Mouse (Mus musculus) frontal cortex, adult (tissue): ENCODE measurements at regions not wholly inside any gene's neighbourhood (a gene's known extent, or its start where the extent isn't known, plus 50 kb on each side); places are given as distances from the start of the nearest gene placed in this dataset.
"Not testable (repeated sequence)": the region's sequence is repeated elsewhere in the genome, so short reads cannot be mapped to it uniquely, and the experiment has no call there.

Experiments used
- ATAC-seq: cut with Nextera tagmentation; 2 replicates; pipeline ENCODE4 v1.9.2; 2017; ENCODE audit warnings: mild to moderate bottlenecking, moderate library complexity, mixed read lengths; ENCODE audit not compliant: low TSS enrichment

DNA sequence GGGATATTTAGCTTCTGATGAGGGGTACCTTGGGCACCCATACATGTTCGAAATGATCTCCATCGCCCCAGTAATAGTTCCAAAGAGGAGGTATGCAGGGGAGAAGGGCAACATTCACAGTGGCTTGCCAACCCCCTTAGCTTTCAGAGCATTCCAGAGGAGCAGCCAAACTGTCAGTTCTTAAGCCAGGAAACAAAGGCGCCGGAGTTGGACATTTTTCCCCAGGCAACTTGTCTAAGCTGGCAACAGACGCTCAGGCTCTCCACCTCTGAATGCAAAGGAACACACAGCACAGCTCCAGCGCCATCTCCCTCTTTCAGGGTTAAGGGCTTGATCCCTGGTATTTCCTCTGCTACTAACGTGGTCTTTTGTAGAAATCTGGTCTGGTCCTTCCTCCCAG lies 169.2 kb upstream of the Kit start:
- no peak for ATAC-seq

DNA sequence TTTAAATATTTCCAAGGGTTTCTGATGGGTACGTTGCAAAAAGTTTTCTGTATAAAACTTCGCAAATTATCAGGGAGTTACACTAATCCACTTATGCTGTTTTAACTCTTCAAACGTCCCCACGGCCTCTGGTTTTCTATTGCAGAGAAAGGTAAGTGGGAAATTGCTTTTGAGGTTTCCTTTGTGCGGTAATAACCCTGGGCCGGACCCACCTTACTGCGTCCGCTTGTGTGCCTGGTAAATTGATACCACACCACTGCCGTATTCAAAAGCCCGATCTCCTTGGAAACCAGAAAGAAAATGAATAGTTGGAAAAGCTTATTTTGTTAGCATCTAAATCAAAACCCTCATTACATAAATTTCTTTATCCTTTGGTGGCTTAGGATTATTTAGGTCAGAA lies 167.0 kb upstream of the Kit start:
- ATAC-seq: no peak

DNA sequence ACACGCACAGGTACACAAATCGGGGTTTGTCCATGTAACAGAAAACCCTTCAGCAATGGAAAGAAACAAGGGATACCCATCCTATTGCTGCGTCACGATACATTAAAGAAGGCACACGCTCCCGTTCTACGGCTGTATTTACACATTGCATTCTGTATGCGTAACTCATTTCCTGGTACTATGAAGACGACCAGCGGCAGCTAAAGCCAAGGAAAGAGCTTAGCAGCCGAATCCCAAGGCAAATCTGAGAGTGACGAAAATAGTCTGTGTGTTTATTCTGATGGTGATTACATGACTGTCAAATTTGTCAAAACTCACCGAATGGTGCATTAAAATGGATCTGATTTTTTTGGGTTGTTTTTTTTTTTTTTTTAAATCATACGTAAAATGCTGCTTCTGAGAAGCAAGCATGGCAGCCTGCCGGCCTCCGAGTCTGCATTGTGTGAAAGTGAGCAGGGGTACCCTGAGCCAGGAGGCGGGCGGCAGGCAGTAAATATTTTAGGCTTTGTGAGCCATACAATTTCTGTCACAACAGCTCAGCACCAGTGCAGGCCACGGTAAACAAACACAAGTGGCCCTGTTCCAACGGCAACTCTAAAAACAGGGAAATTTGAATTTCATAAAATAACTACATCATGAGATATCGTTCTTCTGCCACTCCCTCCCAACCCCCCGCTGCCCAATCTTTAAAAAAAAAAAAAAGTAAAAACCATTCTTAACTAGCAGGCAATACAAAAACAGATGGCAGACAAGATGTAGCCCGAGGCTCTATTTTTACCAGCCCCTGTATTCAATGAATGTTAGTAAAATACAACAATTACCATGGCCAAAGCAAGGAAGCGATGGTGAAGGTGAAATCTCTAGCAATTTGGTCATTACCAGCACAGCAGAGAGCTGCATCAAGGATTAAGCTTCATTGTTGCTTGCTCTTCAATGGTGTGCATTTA lies 164.2 kb upstream of the Kit start:
- peak; percentile 50; the same call in 1 of the 2 replicates for ATAC-seq

DNA sequence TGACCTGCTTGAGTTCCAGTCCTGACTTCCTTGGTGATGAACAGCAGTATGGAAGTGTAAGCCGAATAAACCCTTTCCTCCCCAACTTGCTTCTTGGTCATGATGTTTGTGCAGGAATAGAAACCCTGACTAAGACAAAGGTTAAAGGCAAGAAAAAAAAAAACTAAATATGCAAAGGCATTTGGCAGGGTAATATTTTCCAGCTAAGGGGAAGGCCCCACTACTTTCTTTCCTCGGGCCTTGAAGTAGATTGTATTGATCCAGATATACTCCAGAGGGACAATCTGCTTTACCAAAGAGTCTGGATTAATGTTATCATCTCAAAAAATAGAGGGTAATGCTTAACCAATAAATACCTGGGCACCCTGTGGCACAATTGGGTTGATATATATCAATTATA lies 155.4 kb upstream of the Kit start:
- not testable (repeated sequence) for ATAC-seq

DNA sequence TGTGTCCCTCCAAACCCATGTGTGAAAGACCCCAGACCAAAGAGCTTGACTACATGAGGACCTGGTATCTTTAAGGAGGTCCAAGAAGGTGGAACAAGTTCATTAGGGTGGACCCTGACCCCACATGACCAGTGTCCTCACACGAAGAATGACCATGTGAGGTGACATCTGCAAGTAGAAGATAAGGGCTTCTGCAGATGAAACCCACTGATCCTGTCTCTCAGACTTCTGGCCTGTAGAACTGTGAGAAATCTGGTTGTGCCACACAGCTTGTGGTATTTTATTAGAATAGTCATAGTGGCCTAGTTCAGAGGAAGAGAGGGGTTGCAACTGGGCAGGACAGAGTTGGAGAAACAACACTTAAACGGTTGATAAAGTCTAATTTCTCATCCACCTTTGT lies 141.8 kb upstream of the Kit start:
- ATAC-seq: no peak

DNA sequence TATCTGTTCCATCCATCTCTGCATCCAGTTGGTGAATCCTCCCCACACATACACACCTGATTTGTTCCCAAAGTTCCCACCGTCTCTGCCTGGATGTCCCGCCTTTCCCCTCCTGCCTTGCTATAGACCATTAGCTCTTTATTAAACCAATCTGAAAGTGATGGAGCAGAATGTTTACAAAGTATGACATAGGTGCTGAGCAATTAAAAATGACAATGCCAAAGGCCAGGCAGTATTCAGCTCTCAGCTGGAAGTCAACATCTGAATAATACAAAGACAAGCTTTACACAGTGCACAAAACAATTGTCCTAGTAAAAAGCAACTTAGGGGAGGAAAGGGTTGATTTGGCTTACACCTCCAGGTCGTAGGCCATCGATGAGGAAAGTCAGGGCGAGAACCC lies 136.8 kb upstream of the Kit start:
- ATAC-seq: no peak

DNA sequence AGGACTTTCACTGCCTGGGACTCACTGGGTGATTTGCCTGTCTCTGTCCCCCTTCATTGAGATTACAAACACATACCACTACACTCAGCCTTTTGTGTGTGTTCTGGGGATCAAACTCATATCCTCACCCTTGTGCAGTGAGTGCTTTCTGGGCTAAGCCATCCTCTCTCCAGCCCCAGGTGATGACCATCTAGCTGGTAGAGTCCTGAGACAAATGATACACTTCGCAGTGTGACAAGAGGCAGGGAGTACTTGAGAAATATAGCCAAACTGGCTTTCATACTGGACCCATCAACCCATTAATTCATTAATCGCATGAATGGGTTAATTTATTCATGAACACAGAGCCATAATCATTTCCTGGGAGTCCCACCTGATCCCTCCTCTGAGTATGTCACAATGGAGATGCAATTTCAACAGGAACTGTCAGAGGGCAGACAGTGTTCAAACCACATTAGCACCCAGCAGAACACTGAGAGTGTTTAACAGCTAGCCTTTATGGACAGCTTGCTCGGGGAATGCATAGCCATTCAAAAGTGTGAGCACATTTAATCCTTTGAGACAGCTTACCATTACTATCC lies 130.6 kb upstream of the Kit start:
- ATAC-seq: no peak

DNA sequence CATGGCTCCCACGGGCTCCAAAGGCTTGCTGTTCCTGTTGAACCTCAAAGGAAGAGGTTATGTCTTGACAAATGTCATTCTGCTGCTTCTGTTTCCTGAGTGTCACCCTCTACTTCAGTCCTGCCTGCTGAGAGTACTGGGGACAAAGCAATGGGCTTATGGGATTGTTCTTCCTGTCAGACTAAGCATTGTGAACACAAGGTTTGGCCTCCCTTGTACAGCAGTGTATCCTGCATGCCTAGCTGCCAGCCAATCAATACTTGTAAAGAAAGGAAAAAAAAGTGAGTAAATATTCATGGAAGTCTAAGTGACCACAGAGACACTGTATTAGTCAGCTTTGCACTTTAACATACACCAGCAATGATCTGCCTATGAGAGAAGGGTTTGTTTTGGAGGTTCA lies 128.3 kb upstream of the Kit start:
- ATAC-seq: no peak

DNA sequence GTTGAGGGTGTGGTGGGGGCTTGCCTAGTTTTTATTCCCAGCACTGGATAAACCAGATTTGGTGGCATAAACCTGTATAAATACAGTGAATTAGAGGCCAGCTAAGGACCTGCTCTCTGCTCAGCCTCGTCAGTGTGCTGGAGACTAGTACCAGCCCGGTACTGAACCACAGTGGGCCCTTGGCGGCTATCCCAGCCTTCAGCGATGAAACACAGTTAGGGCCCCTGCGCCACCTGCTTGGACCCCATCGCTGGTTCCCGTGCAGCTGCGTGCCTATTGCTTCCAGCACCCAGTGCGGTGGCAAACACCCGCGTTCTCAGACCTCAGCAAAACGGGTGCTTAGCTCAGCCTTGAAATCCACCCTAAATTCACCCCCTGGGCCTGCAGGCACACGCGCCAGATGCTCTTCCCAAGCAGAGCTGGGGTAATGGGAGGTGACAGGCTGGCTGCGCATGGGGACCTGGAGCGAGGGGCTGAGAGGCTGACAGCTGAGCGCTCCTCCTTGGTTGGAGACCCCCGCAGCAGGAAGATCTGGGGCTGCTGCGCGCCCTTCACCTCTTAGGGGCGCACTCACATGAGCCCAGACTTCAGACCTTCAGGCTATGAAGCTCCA lies 124.7 kb upstream of the Kit start:
- ATAC-seq: no peak

DNA sequence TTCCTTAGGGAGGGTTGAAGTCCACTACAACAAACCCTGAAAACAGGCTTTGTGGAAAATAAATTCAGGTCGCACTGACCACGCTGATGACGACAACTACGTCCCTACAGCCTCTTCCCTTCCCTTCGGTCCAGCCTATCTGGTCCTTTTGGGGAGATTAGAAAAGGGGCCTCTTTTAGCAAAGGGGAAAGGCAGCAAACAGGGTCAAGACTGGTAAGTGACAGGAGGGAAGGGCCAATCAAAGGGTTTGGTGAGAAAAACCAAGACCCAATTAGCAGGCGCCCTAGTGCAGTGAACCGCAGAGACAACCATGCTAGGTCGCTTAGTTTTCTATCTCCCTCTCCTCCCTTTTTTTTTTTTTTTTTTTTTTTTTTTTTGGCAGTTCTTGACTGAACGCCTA lies 124.2 kb upstream of the Kit start:
- ATAC-seq: no peak

DNA sequence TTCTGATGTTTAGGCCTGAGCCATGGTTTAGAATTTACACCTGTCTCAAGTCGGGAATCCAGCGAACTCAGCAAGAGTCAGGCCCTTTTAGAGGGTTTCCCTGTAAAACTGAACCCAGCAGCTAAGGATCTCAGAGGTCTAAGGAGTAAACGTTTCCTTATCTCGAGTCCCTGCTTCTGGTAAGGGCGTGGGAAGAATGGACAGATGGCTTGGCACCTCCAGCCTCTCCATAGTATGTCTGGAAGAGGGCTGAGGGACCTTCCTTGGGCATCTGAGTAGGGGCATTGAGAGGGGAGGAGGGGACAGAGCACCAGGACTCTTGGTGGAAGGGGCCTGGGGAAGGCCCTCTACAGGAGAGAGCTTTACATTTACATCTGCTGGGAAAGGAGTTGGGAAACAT lies 123.6 kb upstream of the Kit start:
- ATAC-seq: peak; percentile 15; the same call in 1 of the 2 replicates

DNA sequence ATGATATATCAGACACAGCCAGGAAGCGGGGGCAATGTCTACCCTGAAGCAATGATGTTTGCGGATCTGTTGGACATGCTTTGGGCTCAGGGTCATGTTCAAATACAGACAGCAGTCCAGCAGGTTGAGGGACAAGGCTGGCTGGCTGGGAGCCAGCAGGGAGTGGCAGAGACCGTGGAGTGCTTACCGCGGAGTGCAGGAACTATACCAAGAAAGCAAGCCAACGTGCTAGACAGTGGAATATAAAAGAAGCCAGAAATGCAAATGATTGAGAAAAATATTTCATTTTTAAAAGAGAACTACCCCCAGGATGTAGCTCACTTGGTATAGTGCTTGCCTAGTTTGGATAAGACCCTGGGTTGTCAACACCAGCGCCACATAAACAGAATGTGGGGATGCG lies 123.0 kb upstream of the Kit start:
- no peak for ATAC-seq

DNA sequence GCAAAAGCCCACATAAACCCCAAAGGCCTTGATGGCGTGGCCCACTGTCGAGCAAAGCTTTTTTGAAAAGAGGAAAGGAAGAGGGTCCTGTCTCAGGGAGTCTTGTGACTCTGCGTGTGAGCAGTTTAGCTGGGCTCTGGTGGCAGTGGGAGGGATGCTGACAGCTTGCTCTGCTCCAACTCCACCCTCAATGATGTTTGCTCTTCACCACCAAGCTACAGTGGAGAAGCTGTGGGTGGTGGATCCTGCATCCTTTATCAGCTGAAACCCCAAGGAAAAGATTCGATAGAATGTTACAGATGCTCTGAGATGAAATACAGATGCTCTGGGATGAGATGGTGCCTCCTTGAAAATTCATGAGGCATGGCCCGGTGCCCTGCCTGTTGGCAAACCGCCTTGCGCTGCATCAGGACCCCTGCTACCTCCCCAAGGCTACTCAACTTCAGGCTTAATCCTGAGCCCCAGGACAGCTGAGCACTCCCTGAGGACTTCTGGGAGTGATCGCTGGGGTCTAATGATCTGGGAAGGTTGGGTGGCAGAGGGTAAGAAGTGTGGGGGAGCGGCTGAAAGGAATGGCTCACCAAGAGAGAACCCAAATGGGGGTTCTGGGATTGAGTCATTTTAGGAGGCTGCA lies 120.8 kb upstream of the Kit start:
- peak; percentile 90 for ATAC-seq

DNA sequence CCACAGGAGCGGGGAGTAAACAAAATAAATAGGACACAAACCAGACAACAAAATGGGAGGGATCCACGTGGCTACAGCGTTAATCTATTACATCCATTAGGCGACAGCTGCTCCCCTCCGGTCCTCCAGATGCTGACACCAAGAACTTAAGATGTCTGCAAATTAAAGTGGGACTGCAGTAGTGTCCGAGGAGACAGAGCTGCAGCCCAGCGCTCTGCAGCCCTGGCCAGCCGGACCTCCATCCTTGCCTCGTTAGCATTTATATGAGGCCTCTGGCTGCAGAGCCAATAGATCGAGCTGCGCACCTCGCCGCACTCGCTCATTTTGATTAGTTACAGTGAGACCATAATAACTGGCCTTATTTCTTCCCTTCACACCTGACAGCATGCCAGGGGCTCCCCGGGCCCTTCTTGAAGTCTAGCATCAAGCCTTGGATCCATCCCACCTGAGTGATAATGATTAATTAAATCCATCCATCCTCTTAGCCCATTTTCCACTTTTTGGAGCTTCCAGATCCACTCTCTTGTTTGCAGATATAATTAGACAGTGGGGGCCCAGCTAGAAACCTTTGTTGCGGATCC lies 119.7 kb upstream of the Kit start:
- ATAC-seq: no peak

DNA sequence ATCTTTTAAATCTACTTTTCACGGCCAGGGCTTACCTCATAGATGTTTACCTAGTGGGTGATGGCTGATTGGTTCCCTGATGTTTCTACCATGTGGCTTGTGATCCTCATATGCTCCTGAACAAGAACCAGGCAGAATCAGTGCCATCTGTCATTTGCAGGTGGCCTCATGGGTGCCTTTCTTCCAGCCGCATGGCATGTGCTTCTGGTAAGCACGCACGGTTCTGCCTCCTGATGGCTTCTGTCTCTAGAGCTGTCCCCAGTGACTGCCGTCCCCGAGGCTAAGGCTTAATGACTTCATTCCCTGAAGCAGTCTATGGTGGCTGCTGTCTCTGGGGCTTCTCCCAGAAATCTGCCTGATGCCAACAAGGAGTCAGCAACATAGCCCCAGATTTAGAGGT lies 117.3 kb upstream of the Kit start:
- ATAC-seq: no peak

DNA sequence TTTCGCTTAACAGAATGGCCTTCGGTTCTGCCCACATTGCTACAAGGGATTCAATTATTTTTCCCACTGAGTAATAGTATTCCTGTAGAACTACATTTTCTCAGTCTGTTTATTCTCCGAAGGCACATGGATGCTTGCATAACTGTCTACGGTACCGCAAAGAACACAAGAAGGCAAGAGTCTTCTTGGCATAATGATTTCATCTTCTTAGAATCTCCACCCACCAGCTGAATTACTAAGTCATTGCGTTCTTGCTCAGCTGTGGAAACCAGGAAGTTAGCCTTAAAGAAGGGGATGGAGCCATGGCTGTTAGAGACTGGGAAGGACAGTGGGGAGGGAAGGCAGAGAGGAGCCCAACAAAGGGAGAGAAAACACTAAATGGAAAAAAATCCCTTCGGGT lies 116.4 kb upstream of the Kit start:
- ATAC-seq: peak; percentile 68

DNA sequence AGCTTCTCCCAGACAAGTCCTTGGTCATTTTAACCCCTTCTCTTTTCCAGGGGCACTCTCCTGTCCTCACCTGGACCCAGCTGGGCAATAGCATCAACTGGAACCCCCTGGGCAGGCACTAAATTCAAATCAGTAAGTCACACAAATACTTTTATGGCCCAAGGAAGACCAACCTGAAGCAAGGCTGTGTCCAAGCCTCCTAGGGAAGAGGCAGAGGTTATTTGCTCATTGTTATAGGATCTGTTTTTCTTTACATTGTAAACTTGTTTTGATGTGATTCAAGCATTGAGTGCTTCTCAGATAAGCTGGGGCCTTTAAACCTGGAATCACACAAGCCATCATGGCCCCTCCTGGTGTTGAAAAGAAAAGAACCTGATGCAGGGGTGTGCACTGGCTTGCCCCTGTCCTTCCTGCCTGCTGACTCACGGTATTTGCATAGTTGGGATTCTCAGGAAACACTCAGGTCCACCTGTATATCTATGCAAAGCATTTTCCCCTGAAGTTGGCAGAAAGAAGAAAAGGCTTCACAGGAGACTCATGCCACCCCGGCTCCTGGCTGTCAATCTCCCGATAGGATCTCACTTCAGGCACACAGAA lies 114.9 kb upstream of the Kit start:
- no peak for ATAC-seq

DNA sequence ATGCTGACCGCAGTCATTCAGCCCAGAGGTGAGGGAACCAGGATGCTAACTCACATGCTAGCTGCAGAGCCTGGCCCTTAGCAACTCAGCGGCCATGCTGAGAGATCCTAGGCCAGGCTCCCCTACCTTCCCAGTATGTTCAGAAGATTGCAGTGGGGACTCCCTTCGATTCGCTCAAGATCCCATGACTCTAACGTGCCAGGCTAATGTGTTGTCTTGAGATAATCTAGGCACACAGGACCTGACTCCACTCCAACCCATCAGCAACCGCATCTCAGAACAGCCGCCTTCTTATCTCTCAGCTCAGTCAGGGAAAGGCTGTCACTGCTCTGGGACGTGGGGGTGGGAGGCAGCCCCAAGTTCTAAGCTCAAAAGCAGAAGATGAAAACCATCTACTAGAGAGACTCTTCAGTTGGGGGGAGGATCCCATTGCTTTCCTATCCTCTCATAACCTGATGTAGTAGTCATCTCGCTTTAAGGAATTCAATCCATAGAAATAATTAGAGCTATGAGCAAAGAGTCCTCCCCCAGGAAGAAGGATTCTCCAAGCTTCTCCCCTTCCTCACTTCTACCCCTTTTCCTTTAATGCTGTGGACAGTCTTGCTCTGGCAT lies 114.2 kb upstream of the Kit start:
- no peak for ATAC-seq

DNA sequence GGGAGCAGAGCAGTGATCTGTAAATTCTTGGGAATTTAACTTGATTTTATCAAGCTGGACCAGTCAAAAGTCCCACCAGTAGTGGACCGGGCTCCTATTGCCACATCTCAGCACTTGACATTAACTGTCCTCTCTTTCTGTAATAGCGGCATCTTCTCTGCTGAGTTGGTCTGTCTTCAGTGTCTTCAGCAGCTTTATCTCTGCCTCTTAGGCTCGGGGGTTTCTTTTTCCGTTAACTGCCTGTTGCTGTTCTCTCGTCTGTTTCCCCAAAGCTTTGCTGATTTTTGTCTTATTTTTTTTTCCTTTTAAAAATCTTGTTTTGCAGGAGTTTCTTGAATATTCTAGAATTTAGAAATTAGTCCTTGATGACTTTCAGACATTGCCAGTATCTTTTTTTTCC lies 113.3 kb upstream of the Kit start:
- no peak for ATAC-seq

DNA sequence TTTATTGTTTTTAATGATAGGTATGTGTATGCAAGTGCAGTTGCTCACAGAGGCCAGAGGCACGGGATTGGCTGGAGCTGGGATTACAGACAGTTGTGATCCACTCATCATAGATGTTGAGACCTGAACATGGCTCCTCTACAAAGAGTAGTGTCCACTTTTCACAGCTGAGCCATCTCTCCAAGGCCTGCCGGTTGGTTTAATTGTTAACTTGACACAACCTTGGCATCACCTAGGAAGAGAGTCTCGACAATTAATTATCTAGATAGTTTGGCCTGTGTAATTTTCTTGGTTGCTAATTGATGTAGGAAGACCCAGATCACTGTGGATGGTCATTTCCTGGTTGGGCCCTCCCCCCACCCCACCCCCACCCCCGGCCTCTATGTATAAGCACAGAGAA lies 111.1 kb upstream of the Kit start:
- no peak for ATAC-seq

DNA sequence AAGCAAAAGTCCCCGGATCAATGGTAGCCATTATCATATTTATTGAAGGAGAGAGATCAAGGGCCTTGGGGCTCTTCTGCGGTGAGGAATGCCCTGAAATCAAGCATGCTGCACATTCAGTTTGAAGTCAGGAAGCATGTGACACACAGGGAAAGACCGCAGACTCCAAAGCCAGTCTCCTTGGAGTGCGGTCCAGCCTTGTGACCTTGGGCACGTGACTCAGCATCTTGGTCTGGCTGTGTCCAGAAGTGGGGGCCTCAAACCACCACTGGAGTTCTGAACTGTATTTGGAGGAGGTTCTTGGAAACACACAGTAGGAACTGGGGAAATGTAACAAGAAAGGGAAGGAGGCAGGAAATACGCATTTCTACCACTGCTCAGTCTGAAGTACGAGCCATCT lies 109.0 kb upstream of the Kit start:
- ATAC-seq: no peak
